Mouse (Mus musculus) embryonic fibroblast, embryonic 13.5 days (primary cell): ENCODE measurements at regions not wholly inside any gene's neighbourhood (a gene's known extent, or its start where the extent isn't known, plus 50 kb on each side); places are given as distances from the start of the nearest gene placed in this dataset.

Source experiments
- H3K27ac ChIP-seq: 2 replicates; pipeline ENCODE4 v1.5.1; 2012; ENCODE audit warnings: low read length, control low read depth, inconsistent platforms; ENCODE audit not compliant: insufficient read depth
- H3K4me1 ChIP-seq: 2 replicates; pipeline ENCODE4 v1.6.1; 2011; ENCODE audit warnings: low read length; ENCODE audit not compliant: control insufficient read depth, insufficient read depth
- H3K4me3 ChIP-seq: 2 replicates; pipeline ENCODE4 v1.5.1; 2011; ENCODE audit warnings: mild to moderate bottlenecking, control low read depth, low read length; ENCODE audit not compliant: insufficient read depth
- CTCF ChIP-seq: IDR thresholded peaks from 2 replicates; pipeline ENCODE4 v1.5.1; 2011; ENCODE audit warnings: mild to moderate bottlenecking, control low read depth, low read length, moderate library complexity, borderline replicate concordance; ENCODE audit not compliant: insufficient read depth
- POLR2A ChIP-seq: IDR thresholded peaks from 2 replicates; pipeline ENCODE4 v1.6.1; 2011; ENCODE audit warnings: low read depth, mild to moderate bottlenecking, control low read depth, low read length, moderate library complexity

DNA sequence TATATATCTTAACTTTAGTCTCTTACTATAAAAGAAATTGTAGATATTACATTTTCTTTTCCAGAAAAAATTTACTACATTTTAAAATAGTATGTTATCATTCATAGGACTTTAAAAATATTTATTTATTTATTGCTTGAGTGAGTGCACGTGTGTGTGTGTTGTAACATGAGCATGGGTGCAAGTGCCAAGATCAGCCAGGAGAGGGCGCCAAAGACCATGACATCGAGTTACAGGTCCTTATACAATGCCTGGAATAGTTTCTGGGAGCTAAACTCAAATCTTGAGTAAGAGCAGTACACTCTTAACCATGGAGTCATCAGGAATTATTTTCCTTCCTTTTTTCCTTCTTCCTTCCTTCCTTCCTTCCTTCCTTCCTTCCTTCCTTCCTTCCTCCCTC is 185.4 kb upstream of the Mageb4 start:
- Histone ChIP-seq H3K4me3 (no peak overlapping the region), H3K4me1 (no peaks in the 10 kb centered on the region), H3K27ac (no peak overlapping the region)
- no peak for TF ChIP-seq POLR2A
- TF ChIP-seq CTCF = peak; percentile 66; the same call in 1 of the 2 replicates
